Mouse (Mus musculus): ENCODE results near the gene Zcchc18. TPM values are rescaled to one million over a fixed set of nuclear protein-coding genes. Genes with fewer than 3 reads are reported as not detected.
A peak's percentile ranks its signal among the peaks of the same experiment; 100 is the strongest.

Zcchc18 gene
- polyA plus RNA-seq, 1 experiment from 2014 or later = 90.7 TPM

GRCm38 (mm10) chrX:136991274-136991673, 1.7 kb upstream of the Zcchc18 start:
- no peak for DNase-seq (ENCODE audit: low spot score)
- 51% methylated on average over 2 of the region's 2 CpGs for WGBS

GRCm38 (mm10) chrX:136992191-136992965, 577 bp upstream of the Zcchc18 start:
- peak overlapping the region; percentile 39 for H3K4me3 ChIP-seq (ENCODE audit: low read depth, low read length)
- no peaks in the 10 kb centered on the region for H3K4me1 ChIP-seq (replicated peaks; ENCODE audit: control insufficient read depth, insufficient read depth, low read length)
- peak; percentile 73 for ATAC-seq (ENCODE audit: low FRiP score)
- H3K36me3 ChIP-seq (ENCODE audit: control insufficient read depth, insufficient read depth, low read length) = no peaks in the 10 kb centered on the region
- 26% methylated on average over 19 of the region's 19 CpGs for WGBS
- no peaks in the 10 kb centered on the region for H3K27me3 ChIP-seq (ENCODE audit: control insufficient read depth, insufficient read depth, low read length)
- no peaks in the 10 kb centered on the region for H3K9me3 ChIP-seq (ENCODE audit: control insufficient read depth, low read length)
- H3K9ac ChIP-seq (ENCODE audit: low read depth, low read length) = peak overlapping the region; percentile 42
- H3K4me2 ChIP-seq (replicated peaks; ENCODE audit: low read depth, low read length) = peak overlapping the region; percentile 43
- DNase-seq (ENCODE audit: low spot score) = no peak
- H3K27ac ChIP-seq (ENCODE audit: low read depth, low read length) = no peak overlapping the region

More at GRCm38 (mm10) chrX:136991274-136991673, 1.7 kb upstream of the Zcchc18 start:
- Histone ChIP-seq H3K4me3 (ENCODE audit: low read depth, low read length) (no peak overlapping the region), H3K36me3 (ENCODE audit: control insufficient read depth, insufficient read depth, low read length) (no peaks in the 10 kb centered on the region), H3K4me1 (replicated peaks; ENCODE audit: control insufficient read depth, insufficient read depth, low read length) (no peaks in the 10 kb centered on the region), H3K27me3 (ENCODE audit: control insufficient read depth, insufficient read depth, low read length) (no peaks in the 10 kb centered on the region), H3K9ac (ENCODE audit: low read depth, low read length) (no peak overlapping the region), H3K27ac (ENCODE audit: low read depth, low read length) (no peak overlapping the region), H3K9me3 (ENCODE audit: control insufficient read depth, low read length) (no peaks in the 10 kb centered on the region), H3K4me2 (replicated peaks; ENCODE audit: low read depth, low read length) (no peak overlapping the region)
- ATAC-seq (ENCODE audit: low FRiP score) = no peak

GRCm38 (mm10) chrX:136993641-136994040, 686 bp downstream of the Zcchc18 start:
- WGBS = 26% methylated on average over 14 of the region's 14 CpGs

DNA sequence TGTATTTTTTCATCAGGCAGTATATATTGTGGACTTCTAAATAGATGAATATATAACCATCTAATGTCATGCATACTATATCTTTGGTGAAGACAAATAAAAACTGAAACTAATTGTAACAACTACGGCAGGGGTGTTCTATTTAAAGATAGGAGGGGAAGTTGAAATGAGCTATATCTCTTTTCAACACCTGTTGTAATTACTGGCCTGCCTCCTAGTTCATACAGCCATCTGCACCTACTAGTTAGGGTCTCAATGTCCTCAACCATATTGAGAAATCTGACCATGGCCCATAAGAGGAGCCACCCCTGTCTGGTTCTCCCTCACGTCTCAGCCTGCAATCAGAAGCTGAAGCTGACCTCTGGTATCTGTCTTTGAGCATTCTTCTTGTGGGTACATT, 3.3 kb downstream of the Zcchc18 start:
- 86% methylated on average over 2 of the region's 2 CpGs for WGBS
- DNase-seq (ENCODE audit: low spot score) (no peak), ATAC-seq (ENCODE audit: low FRiP score) (no peak)
- H3K4me3 ChIP-seq (ENCODE audit: low read depth, low read length) = no peak overlapping the region
- H3K27me3 ChIP-seq (ENCODE audit: control insufficient read depth, insufficient read depth, low read length) = no peaks in the 10 kb centered on the region
- H3K9me3 ChIP-seq (ENCODE audit: control insufficient read depth, low read length) = no peaks in the 10 kb centered on the region
- no peaks in the 10 kb centered on the region for H3K4me1 ChIP-seq (replicated peaks; ENCODE audit: control insufficient read depth, insufficient read depth, low read length)
- no peaks in the 10 kb centered on the region for H3K36me3 ChIP-seq (ENCODE audit: control insufficient read depth, insufficient read depth, low read length)
- no peak overlapping the region for H3K9ac ChIP-seq (ENCODE audit: low read depth, low read length)
- no peak overlapping the region for H3K27ac ChIP-seq (ENCODE audit: low read depth, low read length)
- H3K4me2 ChIP-seq (replicated peaks; ENCODE audit: low read depth, low read length) = no peak overlapping the region

More at GRCm38 (mm10) chrX:136993641-136994040, 686 bp downstream of the Zcchc18 start:
- Histone ChIP-seq H3K4me3 (ENCODE audit: low read depth, low read length) (peak overlapping the region; percentile 39), H3K9ac (ENCODE audit: low read depth, low read length) (peak overlapping the region; percentile 35), H3K4me2 (replicated peaks; ENCODE audit: low read depth, low read length) (peak overlapping the region; percentile 42), H3K36me3 (ENCODE audit: control insufficient read depth, insufficient read depth, low read length) (no peaks in the 10 kb centered on the region), H3K9me3 (ENCODE audit: control insufficient read depth, low read length) (no peaks in the 10 kb centered on the region), H3K4me1 (replicated peaks; ENCODE audit: control insufficient read depth, insufficient read depth, low read length) (no peaks in the 10 kb centered on the region), H3K27ac (ENCODE audit: low read depth, low read length) (peak overlapping the region; percentile 62), H3K27me3 (ENCODE audit: control insufficient read depth, insufficient read depth, low read length) (no peaks in the 10 kb centered on the region)
- DNase-seq (ENCODE audit: low spot score) = peak; percentile 46
- ATAC-seq (ENCODE audit: low FRiP score) = peak; percentile 34

DNA sequence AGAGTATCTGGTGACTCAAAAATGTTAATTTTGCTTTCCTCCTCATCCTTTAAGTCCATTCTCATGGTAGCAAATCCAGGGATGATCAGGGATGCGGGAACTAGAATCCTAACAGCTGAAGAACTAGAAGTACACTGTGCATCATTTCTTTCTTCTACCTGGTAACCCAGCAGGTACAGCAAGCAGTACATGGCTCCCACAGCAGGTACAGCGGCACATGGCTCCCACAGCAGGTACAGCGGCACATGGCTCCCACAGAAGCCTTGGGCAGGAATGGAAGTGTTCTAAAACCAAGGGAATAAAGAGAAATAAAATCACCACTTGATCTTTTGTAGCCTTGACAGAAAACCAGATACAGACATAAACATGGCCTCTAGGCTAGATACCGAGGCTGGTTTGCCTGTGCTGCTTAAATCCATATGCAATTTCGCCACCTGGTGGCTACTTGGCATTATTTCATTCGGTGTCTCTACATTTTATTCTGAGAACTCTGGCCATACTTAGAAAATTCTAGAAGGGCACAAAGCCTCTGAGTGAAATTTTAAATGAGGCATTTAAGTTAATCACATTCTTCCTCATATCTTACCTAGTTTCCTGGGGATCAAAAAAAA, 22.2 kb downstream of the Zcchc18 start:
- whole genome bisulfite sequencing = 53% methylated on average over 6 of the region's 6 CpGs

DNA sequence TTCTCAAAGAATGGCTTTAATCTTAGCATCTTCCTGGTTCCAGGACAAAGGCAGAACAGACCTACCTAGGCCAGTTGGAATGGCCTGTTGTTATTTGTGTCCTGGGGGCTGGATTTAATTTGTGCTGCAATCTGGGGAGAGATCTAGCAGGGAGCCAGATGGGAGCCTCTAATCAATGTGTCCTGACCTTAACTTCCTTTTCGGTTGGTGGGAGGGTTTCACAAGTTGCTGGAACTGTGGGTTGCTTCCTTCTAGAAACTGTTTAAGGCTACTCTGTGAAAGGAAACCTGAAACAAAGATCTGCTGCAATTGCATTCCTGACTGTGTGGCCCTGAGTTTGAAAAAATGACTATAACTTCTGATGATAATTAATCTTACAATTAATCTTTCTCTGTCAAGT, 24.7 kb downstream of the Zcchc18 start:
- no peaks in the 10 kb centered on the region for H3K27me3 ChIP-seq (ENCODE audit: control insufficient read depth, insufficient read depth, low read length)
- no peak overlapping the region for H3K27ac ChIP-seq (ENCODE audit: low read depth, low read length)
- no peaks in the 10 kb centered on the region for H3K9me3 ChIP-seq (ENCODE audit: control insufficient read depth, low read length)
- H3K4me1 ChIP-seq (replicated peaks; ENCODE audit: control insufficient read depth, insufficient read depth, low read length) = no peaks in the 10 kb centered on the region
- no peaks in the 10 kb centered on the region for H3K36me3 ChIP-seq (ENCODE audit: control insufficient read depth, insufficient read depth, low read length)
- H3K4me3 ChIP-seq (ENCODE audit: low read depth, low read length) = no peak overlapping the region
- DNase-seq (ENCODE audit: low spot score) = no peak
- no peak overlapping the region for H3K9ac ChIP-seq (ENCODE audit: low read depth, low read length)
- no peak for ATAC-seq (ENCODE audit: low FRiP score)
- WGBS = 70% methylated on average over 1 of the region's 1 CpGs
- H3K4me2 ChIP-seq (replicated peaks; ENCODE audit: low read depth, low read length) = no peak overlapping the region

More for the DNA sequence above, 22.2 kb downstream of the Zcchc18 start:
- H3K36me3 ChIP-seq (ENCODE audit: control insufficient read depth, insufficient read depth, low read length) = no peaks in the 10 kb centered on the region
- no peaks in the 10 kb centered on the region for H3K9me3 ChIP-seq (ENCODE audit: control insufficient read depth, low read length)
- no peaks in the 10 kb centered on the region for H3K4me1 ChIP-seq (replicated peaks; ENCODE audit: control insufficient read depth, insufficient read depth, low read length)
- H3K4me2 ChIP-seq (replicated peaks; ENCODE audit: low read depth, low read length) = no peak overlapping the region
- DNase-seq (ENCODE audit: low spot score) (peak; percentile 71), ATAC-seq (ENCODE audit: low FRiP score) (peak; percentile 43; the same call in 1 of the 2 replicates)
- no peak overlapping the region for H3K27ac ChIP-seq (ENCODE audit: low read depth, low read length)
- no peak overlapping the region for H3K4me3 ChIP-seq (ENCODE audit: low read depth, low read length)
- H3K27me3 ChIP-seq (ENCODE audit: control insufficient read depth, insufficient read depth, low read length) = no peaks in the 10 kb centered on the region
- H3K9ac ChIP-seq (ENCODE audit: low read depth, low read length) = no peak overlapping the region

GRCm38 (mm10) chrX:137019310-137019709, 26.4 kb downstream of the Zcchc18 start:
- H3K36me3 ChIP-seq (ENCODE audit: control insufficient read depth, insufficient read depth, low read length) = no peaks in the 10 kb centered on the region

DNA sequence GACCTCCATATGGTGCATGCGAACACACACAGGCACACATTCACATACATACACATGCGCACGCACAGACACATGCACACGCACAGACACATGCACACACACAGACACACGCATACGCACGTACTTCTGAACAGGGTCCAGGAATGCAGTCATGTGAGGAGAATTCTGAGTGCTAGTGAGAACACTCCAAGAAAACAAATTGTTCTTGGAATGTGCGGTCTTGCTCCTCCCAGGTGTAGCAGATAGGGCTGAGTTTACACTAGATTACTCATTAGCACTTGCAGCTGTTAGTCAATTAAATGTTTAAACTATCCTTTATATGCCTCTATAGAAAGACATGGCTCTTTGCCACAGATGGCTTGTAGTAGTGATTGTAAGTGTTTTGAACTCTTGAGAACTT, 38.0 kb downstream of the Zcchc18 start:
- Histone ChIP-seq H3K4me1 (replicated peaks; ENCODE audit: control insufficient read depth, insufficient read depth, low read length) (no peaks in the 10 kb centered on the region), H3K36me3 (ENCODE audit: control insufficient read depth, insufficient read depth, low read length) (no peaks in the 10 kb centered on the region), H3K27me3 (ENCODE audit: control insufficient read depth, insufficient read depth, low read length) (no peaks in the 10 kb centered on the region), H3K9me3 (ENCODE audit: control insufficient read depth, low read length) (no peaks in the 10 kb centered on the region), H3K9ac (ENCODE audit: low read depth, low read length) (no peak overlapping the region), H3K4me3 (ENCODE audit: low read depth, low read length) (no peak overlapping the region), H3K27ac (ENCODE audit: low read depth, low read length) (no peak overlapping the region), H3K4me2 (replicated peaks; ENCODE audit: low read depth, low read length) (no peak overlapping the region)
- 97% methylated on average over 8 of the region's 8 CpGs for WGBS
- no peak for DNase-seq (ENCODE audit: low spot score)
- ATAC-seq (ENCODE audit: low FRiP score) = no peak

More at GRCm38 (mm10) chrX:137019310-137019709, 26.4 kb downstream of the Zcchc18 start:
- peak; percentile 77 for DNase-seq (ENCODE audit: low spot score)
- H3K9ac ChIP-seq (ENCODE audit: low read depth, low read length) = no peak overlapping the region
- H3K4me1 ChIP-seq (replicated peaks; ENCODE audit: control insufficient read depth, insufficient read depth, low read length) = no peaks in the 10 kb centered on the region
- 28% methylated on average over 1 of the region's 1 CpGs for WGBS
- no peaks in the 10 kb centered on the region for H3K9me3 ChIP-seq (ENCODE audit: control insufficient read depth, low read length)
- H3K27ac ChIP-seq (ENCODE audit: low read depth, low read length) = no peak overlapping the region
- no peaks in the 10 kb centered on the region for H3K27me3 ChIP-seq (ENCODE audit: control insufficient read depth, insufficient read depth, low read length)
- no peak overlapping the region for H3K4me2 ChIP-seq (replicated peaks; ENCODE audit: low read depth, low read length)
- H3K4me3 ChIP-seq (ENCODE audit: low read depth, low read length) = no peak overlapping the region
- no peak for ATAC-seq (ENCODE audit: low FRiP score)

- 96% methylated on average over 5 of the region's 5 CpGs for WGBS
- ATAC-seq (ENCODE audit: low FRiP score) = no peak
These were observed 38.8 kb downstream of the Zcchc18 start for GRCm38 (mm10) chrX:137031726-137032125.

More at GRCm38 (mm10) chrX:137031726-137032125, 38.8 kb downstream of the Zcchc18 start:
- Histone ChIP-seq H3K27ac (ENCODE audit: low read depth, low read length) (no peak overlapping the region), H3K36me3 (ENCODE audit: control insufficient read depth, insufficient read depth, low read length) (no peaks in the 10 kb centered on the region), H3K9ac (ENCODE audit: low read depth, low read length) (no peak overlapping the region), H3K4me1 (replicated peaks; ENCODE audit: control insufficient read depth, insufficient read depth, low read length) (no peaks in the 10 kb centered on the region), H3K27me3 (ENCODE audit: control insufficient read depth, insufficient read depth, low read length) (no peaks in the 10 kb centered on the region), H3K4me3 (ENCODE audit: low read depth, low read length) (no peak overlapping the region), H3K9me3 (ENCODE audit: control insufficient read depth, low read length) (no peaks in the 10 kb centered on the region), H3K4me2 (replicated peaks; ENCODE audit: low read depth, low read length) (no peak overlapping the region)
- no peak for DNase-seq (ENCODE audit: low spot score)

All from hindbrain, embryonic 11.5 days (tissue).